Mouse (Mus musculus) adrenal gland, adult (tissue): Measurements from ENCODE around the gene Scn4a.
"Not testable (repeated sequence)": the region's sequence is repeated elsewhere in the genome, so short reads cannot be mapped to it uniquely, and the experiment has no call there.

Experiments used
- DNase-seq, 2 experiments: peaks; one replicate each; pipeline ENCODE4 v3.0.0; 2022 to 2023; ENCODE audit warnings: low spot score in 1 of 2; ENCODE audit not compliant: inconsistent age in 2 of 2

Gene Scn4a

GRCm38 (mm10) chr11:106353188-106353587, at the start of gene Scn4a:
TSS of gene Scn4a (minus strand) at chr11:106353288.
- no peak for DNase-seq

DNA sequence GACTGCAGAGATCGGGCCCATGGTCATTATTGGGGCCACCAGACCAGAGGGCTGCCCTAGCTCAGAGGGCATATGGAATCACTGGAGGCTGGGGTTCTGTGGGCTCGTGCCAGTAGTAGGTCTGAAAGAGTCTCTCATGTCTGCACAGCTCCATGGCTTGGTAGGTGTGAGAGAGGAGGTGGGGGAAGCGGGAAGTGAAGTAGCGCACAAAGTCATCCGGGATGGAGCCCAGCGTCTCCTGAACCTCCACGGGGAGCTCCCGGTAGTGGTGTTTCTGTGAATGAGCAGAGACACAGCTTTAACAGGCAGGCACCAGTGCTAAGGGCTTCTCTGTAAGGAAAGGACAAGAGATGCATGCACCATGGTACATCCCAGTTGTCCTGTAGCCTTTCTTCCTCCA, 45.4 kb upstream of the Scn4a start:
- DNase-seq, result peak in 1 of 2 experiments; percentile 54

- peak in 1 of 2 experiments; percentile 62 for DNase-seq
Measured at GRCm38 (mm10) chr11:106397656-106398055, 44.6 kb upstream of the Scn4a start.

- DNase-seq, result not testable (repeated sequence)
Measured at GRCm38 (mm10) chr11:106394055-106394454, 41.0 kb upstream of the Scn4a start.

GRCm38 (mm10) chr11:106393331-106393616, 40.2 kb upstream of the Scn4a start:
- no peak for DNase-seq

DNA sequence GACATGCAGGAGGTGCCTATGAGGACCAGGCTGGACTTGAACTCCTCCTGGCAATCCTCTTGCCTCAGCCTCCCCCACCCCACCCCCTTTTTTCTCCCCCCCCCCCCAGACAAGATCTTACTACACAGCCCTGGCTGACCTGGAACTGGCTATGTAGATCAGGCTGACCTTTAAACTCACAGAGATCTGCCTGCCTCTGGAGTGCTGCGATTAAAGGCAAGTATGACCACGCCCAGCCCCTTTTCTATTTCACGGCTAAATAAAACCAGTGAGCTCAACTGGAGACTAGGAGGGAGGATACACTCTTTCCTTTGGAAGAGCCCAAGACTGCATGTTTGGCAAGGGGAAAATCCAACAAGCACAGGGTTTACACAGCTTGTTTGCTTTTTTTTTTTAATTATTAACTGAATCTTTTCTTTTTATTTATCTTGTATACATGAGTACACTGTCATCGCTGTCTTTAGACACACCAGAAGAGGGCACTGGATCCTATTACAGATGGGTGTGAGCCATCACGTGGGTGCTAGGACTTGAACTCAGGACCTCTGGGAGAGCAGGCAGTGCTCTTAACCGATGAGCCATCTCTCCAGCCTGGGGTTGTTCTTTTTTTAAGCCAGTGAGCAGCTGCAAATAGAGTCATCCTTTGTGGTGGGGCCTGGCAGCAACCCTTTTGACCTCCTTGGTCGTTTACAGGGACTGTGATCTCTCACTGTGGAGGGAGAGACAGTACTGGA, 39.7 kb upstream of the Scn4a start:
- no peak for DNase-seq

DNA sequence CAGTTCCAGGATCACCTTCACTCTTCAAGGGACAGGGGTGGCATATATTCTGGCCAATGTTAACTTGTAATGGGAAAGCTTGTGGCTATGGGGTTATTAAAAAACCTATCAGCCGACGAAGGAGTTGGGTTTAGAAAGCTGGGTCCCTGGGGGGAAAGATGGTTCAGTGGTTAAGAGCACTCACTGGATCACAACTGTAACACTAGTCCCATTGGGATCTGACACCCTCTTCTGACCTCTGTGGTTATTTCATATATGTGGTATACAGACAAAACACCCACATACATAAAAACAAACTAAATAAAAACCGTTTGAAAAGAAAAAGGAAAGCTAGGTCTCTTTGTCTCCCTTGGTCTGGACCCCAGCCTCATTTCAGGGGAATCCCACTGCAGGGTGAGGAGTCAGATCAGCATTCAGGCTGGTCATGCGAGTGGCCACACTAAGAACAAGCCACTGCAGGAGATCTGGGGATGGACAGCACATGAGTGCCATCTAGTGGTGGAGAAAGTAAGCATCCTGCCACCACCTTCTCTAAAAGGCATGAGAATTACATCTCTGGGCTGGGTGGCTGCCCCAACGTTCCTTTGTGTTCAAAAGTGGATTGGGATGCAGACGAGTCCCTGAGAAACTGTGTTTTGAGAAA, 38.6 kb upstream of the Scn4a start:
- peak; percentile 71 to 91 for DNase-seq

- DNase-seq, result no peak
Measured at GRCm38 (mm10) chr11:106390757-106391156, 37.7 kb upstream of the Scn4a start.

GRCm38 (mm10) chr11:106389611-106390010, 36.5 kb upstream of the Scn4a start:
- no peak for DNase-seq

DNA sequence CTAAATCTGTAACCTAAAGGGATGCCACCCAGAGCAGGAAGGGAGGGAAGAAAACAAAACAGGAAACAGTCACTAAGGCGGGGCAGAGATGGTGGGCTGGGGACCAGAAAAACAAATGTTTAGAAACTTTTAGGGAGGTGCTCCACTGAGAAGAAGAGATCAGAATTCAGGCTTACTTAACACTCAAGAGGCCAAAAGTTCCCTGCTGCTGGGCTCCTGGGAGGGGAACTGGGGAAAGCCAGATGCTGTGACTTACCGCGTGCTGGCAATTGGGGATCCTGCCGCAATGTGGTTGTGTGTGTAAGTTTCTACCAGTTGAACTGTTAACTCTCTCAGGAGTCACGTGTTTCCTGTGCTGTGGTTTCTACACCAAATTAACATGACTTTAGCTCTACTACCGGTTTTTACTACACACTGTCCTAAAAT, 34.7 kb upstream of the Scn4a start, which contains the start of gene Icam2:
Gene Icam2, minus strand, starts transcription at position 285 of the 426 bp plus-strand sequence.
- no peak for DNase-seq

GRCm38 (mm10) chr11:106387020-106387419, 33.9 kb upstream of the Scn4a start:
- DNase-seq, result no peak

- DNase-seq, result no peak
Measured at GRCm38 (mm10) chr11:106386409-106386808, 33.3 kb upstream of the Scn4a start.

DNA sequence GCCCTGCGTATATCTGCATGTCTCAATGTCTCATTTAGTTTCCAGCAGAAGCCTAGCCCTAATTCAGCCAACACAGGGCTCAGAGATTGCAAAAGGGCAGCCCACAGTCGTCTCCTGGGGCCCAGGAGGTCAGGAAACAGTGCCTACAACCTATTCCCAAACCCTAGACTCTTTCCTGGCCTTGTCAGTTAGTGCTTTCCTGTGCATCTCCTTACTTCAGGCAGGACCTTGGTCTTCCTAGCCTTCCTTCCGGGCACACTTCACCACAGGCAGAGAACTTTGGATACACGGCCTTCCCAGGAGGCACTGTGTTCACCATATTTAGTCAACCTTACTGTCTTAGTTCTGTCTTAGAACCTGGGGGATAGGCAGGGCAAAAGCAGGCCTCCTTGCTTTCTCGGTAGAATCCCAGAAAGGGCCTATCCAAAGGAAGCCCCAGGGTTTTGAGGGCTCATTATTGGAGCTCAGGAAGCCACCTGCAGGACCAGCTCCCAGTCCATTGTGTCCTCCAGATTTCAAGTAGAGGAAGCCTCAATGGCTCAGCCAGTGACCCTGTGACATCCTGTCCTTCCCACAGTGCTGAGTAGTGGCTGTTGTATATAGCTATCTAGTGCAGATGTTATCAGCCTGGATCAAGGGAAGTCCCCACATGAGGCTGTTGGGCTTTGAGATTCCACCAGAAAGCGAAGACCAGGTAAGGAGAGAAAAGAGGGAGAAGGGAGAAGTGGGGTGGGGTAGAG, 30.1 kb upstream of the Scn4a start:
- DNase-seq, result no peak

GRCm38 (mm10) chr11:106382424-106382823, 29.3 kb upstream of the Scn4a start:
- peak; percentile 29 to 58 for DNase-seq

- DNase-seq, result peak; percentile 71 to 89
Measured at GRCm38 (mm10) chr11:106381883-106382282, 28.8 kb upstream of the Scn4a start.

- DNase-seq, result no peak
Measured at GRCm38 (mm10) chr11:106381011-106381410, 27.9 kb upstream of the Scn4a start.

GRCm38 (mm10) chr11:106374979-106375378, 21.9 kb upstream of the Scn4a start:
- no peak for DNase-seq

GRCm38 (mm10) chr11:106374559-106374958, 21.5 kb upstream of the Scn4a start:
- no peak for DNase-seq

- DNase-seq, result no peak
Measured at GRCm38 (mm10) chr11:106373998-106374397, 20.9 kb upstream of the Scn4a start.

DNA sequence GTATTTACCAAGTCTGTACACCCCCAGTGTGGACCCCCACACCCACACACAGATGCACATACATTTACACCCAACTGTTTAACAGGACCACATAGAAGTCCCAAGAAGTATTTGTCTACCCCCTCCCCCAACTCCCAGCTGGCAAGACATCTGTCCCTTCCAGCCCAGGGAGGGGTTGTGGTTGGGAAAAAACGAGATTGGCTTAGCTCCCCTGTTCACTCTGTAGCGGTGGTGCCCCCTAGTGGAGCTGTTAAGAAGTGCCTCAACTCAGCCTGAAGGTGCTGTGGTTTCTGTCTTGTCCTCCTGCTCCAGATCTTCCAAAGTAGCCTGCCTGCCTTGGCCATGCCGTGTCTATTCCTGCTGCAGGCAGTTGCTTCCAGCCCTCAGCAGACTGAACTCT, 13.2 kb upstream of the Scn4a start:
- peak; percentile 73 to 92 for DNase-seq

DNA sequence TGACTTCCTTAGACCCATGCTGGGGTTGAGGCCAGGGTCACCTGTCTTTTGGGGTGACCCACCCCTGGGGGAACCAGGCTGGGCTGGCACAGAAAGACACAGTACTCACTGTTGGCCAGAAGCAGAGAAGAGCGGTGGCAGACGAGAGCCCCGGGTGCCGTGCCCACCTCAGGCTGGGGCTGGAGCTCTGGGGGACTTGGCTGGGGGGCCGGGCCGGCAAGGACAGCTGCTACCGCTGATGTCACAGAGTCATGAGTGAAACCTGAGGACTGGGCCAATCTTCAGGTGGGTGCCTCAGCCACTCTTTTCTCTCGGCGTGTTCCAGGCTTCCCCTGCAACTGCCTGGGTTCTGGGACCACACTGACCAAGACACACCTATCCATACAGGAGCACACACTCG, 12.3 kb upstream of the Scn4a start, which contains the start of gene Prr29:
Gene Prr29, plus strand, starts transcription at position 107 of the 400 bp plus-strand sequence.
- DNase-seq, result no peak

DNA sequence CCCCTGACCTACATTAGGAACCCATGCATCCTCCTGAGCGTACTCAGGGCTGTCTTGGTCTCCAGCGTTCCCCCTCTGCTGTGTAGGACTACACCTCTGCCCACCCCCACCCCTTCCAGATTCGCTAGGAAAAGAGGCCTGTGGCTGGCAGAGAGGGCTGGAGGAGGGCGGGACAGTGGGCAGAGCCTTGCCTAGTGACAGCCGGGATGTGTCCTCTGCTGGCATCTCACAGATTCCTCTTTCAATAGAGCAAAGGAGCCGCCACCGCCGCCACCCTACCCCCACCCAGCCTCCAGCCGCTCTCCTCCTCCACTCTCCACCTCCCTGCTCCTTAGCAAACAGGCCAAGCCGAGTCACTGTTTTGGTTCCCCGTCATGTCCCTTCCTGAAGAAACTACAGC, 11.6 kb upstream of the Scn4a start:
- DNase-seq, result no peak
